Mouse (Mus musculus) lung, embryonic 15.5 days (tissue): ENCODE data around the gene Thg1l. TPM values are rescaled to one million over a fixed set of nuclear protein-coding genes. Genes with fewer than 3 reads are reported as not detected.

Experiments
- ATAC-seq: fragments of 200-750 bp; cut with Nextera tagmentation; 2 replicates; pipeline ENCODE4 v1.8.0; 2017; ENCODE audit warnings: moderate number of reproducible peaks, borderline replicate concordance; ENCODE audit not compliant: low FRiP score, low TSS enrichment; ENCODE audit errors: extremely low read depth
- H3K27ac ChIP-seq: fragments of 300-500 bp; sonication (generic); 2 replicates; pipeline ENCODE4 v1.5.1; 2015; ENCODE audit warnings: moderate library complexity, mild to moderate bottlenecking, inconsistent platforms
- H3K27me3 ChIP-seq: fragments of 300-500 bp; sonication (generic); 2 replicates; pipeline ENCODE4 v1.6.1; 2015; ENCODE audit warnings: inconsistent platforms
- H3K36me3 ChIP-seq: fragments of 300-500 bp; sonication (generic); 2 replicates; pipeline ENCODE4 v1.6.1; 2015; ENCODE audit warnings: inconsistent platforms
- H3K4me1 ChIP-seq: fragments of 300-500 bp; sonication (generic); 2 replicates; pipeline ENCODE4 v1.6.1; 2015; ENCODE audit warnings: inconsistent platforms
- H3K4me2 ChIP-seq: fragments of 300-500 bp; sonication (generic); 2 replicates; pipeline ENCODE4 v1.6.1; 2015; ENCODE audit warnings: inconsistent platforms, mild to moderate bottlenecking, moderate library complexity
- H3K4me3 ChIP-seq: fragments of 300-500 bp; sonication (generic); 2 replicates; pipeline ENCODE4 v1.5.1; 2015; ENCODE audit warnings: mild to moderate bottlenecking, inconsistent platforms
- H3K9ac ChIP-seq: fragments of 300-500 bp; sonication (generic); 2 replicates; pipeline ENCODE4 v1.6.1; 2015; ENCODE audit warnings: inconsistent platforms
- H3K9me3 ChIP-seq: fragments of 300-500 bp; sonication (generic); 2 replicates; pipeline ENCODE4 v1.6.1; 2016; ENCODE audit warnings: inconsistent platforms
- WGBS: fragments of 180-500 bp; shearing (Covaris S2); methylation state at CpG from one replicate; pipeline ENCODE4 v1.1.7; 2015; 5-methylcytosine and 5-hydroxymethylcytosine counted together
- polyA plus RNA-seq: library from polyadenylated mRNA; unstranded; fragments of >200 nt; fragmentation: Nextera tagmentation; extraction: Ambion mirVana; gene quantifications from 2 replicates; pipeline ENCODE4 v1.2.1, GENCODE M21; 2015

Gene Thg1l
- polyA plus RNA-seq, 1 experiment from 2014 or later = 12.9 TPM

DNA sequence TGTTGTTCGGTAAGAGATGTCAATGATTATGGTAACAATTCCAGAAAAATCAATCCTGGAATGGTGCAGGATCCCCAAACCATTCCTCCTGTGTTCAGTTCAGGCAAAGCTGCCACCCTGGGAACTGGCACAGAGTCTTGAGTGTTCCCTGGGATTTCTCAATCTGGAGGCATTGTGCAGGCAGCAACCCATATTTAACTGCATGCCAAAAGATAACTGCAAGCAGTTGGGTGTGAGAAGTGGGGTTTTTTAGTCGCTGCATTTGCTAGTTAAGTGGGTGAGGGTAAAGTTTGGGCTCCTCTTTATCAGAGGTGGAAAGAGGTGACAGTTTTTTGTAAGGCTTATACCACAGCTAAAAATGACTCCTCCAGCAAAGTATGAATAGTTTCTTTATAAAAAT, 7.8 kb downstream of the Thg1l start:
- Histone ChIP-seq H3K9ac (no peak overlapping the region), H3K9me3 (no peaks in the 10 kb centered on the region), H3K4me3 (no peak overlapping the region), H3K27me3 (no peaks in the 10 kb centered on the region), H3K27ac (no peak overlapping the region), H3K4me1 (peaks cover 12% of the 10 kb centered on the region), H3K4me2 (no peak overlapping the region), H3K36me3 (peaks cover 27% of the 10 kb centered on the region)
- WGBS = 76% methylated on average over 2 of the region's 2 CpGs
- no peak for ATAC-seq

DNA sequence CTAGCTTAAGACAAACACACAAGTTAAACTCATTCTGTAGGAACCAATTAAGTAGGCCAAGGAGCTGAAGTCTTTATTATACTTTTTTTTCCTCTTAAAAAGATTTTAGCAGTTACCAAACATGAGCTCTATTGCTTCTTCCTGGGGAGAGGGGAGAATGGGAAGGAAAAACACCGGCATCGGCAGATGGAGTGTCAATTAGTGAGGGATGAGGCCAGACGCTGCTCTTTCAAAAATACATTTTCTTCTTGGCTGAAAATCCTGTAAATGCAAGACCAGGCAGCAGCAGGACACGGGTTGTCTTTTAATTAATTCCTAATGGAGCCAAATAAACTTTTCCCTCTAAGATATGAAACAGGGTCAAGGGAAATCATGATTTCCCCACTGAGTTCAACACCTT, 8.5 kb downstream of the Thg1l start:
- no peak overlapping the region for H3K9ac ChIP-seq
- H3K4me3 ChIP-seq = no peak overlapping the region
- no peak for ATAC-seq
- H3K4me1 ChIP-seq = peaks cover 12% of the 10 kb centered on the region
- H3K9me3 ChIP-seq = no peaks in the 10 kb centered on the region
- no peak overlapping the region for H3K4me2 ChIP-seq
- no peaks in the 10 kb centered on the region for H3K27me3 ChIP-seq
- WGBS = 71% methylated on average over 4 of the region's 4 CpGs
- H3K27ac ChIP-seq = no peak overlapping the region
- peaks cover 22% of the 10 kb centered on the region for H3K36me3 ChIP-seq

DNA sequence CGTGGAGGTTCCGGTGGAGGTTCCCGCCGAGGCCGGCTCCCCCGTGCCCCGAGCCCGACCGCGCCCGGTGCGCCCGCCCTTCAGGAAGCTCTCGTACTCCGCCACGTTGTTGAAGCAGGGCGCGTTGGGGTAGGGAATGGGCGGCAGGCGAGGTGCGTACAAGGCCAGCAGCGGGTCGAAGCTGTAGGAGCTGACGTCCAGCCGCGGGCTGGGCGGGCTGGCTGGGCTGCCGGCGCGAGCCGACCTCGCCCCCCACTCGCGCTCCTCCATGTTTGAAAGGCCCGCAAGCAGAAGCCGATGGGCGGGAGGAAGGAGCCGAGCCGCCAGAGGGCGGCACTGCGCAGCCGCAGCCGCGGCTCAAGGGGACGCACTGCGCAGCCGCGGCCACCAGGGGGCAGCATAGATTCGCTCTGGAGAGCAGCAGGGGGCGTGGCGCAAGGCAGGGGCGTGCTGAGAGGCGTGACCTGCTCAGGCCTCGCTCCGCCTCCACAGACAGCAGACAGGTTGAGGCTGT, 10.6 kb downstream of the Thg1l start, which contains the start of gene Lsm11:
Lsm11 (minus strand) TSS at position 293 of the 514 bp plus-strand sequence.
- ATAC-seq = peak; percentile 92
- Histone ChIP-seq H3K27ac (peak within 1 kb of the TSS; percentile 48; the same call in 1 of the 2 replicates), H3K9me3 (no peaks in the 10 kb centered on the region)

DNA sequence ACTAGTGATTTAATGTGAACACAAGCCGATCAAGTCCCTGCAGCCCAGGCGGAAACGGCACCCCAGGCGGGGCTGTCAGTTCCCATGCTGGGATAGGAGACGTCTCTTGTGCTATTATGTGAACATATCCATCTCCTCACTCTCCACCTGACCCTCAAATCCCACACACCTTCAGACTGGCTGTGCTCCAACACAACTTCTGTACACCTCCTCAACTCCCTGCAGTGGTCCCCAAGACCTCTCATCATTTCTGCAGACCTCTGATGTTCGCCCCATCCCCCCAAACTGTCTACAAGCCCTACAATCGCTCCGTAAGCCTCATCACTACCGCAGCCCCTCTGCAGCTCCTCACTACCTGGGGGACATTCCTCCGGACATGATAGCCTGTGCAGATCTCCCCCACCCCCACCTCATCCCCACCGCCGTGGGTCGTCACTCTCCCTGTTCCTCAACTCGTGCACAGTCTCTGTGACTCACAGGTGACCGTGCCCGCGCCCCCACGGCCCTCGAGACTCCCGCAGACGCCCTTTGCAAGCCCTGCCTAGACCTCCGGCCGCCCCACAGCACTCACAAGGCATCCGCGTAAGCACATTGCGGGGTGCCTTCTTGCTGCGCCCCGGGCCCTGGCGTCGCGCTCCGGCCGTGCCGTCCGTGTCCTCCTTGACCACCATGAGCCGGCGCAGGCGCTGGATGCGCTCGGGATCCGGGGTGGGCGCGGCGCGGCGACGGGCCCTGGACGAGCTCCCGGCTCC, 11.2 kb downstream of the Thg1l start:
- Histone ChIP-seq H3K36me3 (0 out of 2 replicates have a peak, but pooled peaks cover 3% of the 10 kb centered on the region), H3K27me3 (no peaks in the 10 kb centered on the region), H3K4me3 (peak overlapping the region; percentile 90), H3K4me2 (peak overlapping the region; percentile 93), H3K27ac (peak overlapping the region; percentile 48; the same call in 1 of the 2 replicates), H3K9ac (peak overlapping the region; percentile 89), H3K4me1 (peaks cover 12% of the 10 kb centered on the region), H3K9me3 (no peaks in the 10 kb centered on the region)
- WGBS = under 1% methylated on average over 49 of the region's 49 CpGs
- ATAC-seq = peak; percentile 63

More for the DNA sequence above, 10.6 kb downstream of the Thg1l start, which contains the start of gene Lsm11:
- Histone ChIP-seq H3K4me2 (peak within 1 kb of the TSS; percentile 93), H3K4me1 (peaks cover 12% of the 10 kb centered on the region), H3K27me3 (no peaks in the 10 kb centered on the region), H3K9ac (peak within 1 kb of the TSS; percentile 89), H3K4me3 (peak within 1 kb of the TSS; percentile 90), H3K36me3 (peaks cover 7% of the 10 kb centered on the region; the same call in 1 of the 2 replicates)
- 1% methylated on average over 48 of the region's 55 CpGs for WGBS

DNA sequence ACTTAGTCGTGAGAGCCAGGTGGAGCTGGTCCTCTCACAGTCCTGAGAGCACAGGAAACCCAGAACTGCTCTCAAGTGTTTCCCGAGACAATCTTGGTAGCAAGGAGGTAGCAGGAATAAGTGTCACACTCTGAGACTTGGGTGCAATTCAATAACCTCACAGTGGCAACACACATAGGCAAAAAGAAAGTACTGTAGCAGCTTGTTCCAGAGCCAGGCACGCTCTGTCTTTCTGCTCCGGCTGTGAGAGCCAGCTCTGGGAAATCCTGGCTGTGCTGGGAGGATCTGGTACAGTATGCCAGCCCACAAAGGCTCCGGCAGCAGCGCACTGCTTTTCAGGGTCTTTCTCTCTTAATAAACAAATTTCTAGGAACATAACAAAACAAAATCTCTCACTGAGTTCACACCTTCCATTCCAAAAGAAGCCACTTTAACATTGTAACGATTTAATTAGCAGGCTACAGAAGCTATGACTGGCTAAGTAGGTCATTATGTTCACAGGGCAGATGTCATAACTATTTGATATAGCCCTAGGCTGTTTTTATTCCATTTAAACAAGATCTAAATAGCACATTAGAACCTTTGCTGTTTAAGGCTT, 12.1 kb downstream of the Thg1l start:
- Histone ChIP-seq H3K9ac (no peak overlapping the region), H3K27ac (no peak overlapping the region), H3K27me3 (no peaks in the 10 kb centered on the region), H3K4me2 (peak overlapping the region; percentile 93), H3K9me3 (no peaks in the 10 kb centered on the region), H3K36me3 (0 out of 2 replicates have a peak, but pooled peaks cover 3% of the 10 kb centered on the region), H3K4me1 (peaks cover 12% of the 10 kb centered on the region), H3K4me3 (peak overlapping the region; percentile 90)
- WGBS = 46% methylated on average over 7 of the region's 7 CpGs
- no peak for ATAC-seq

DNA sequence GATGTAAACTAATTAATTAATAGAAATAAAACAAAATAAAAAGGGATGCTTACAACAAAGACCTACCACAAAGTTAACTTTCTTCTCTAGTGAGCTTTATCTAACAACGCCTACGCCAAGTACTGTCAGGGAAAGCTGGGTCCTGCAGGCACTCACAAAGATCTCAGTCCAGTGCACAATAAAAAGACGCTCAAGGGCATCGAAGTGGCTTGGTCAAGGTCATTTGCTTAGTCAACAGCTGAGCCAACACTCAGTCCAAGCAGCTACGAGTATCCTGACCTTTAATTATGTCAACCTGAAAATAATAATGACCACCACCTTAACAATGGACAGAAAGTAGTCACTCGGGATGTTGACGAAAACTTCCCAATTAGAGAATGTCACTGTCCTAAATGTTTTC, 13.0 kb downstream of the Thg1l start:
- no peaks in the 10 kb centered on the region for H3K9me3 ChIP-seq
- H3K27ac ChIP-seq = no peak overlapping the region
- no peak for ATAC-seq
- no peaks in the 10 kb centered on the region for H3K27me3 ChIP-seq
- peaks cover 12% of the 10 kb centered on the region for H3K4me1 ChIP-seq
- H3K4me3 ChIP-seq = no peak overlapping the region
- no peak overlapping the region for H3K9ac ChIP-seq
- H3K4me2 ChIP-seq = no peak overlapping the region
- peaks cover 4% of the 10 kb centered on the region for H3K36me3 ChIP-seq
- WGBS = 87% methylated on average over 7 of the region's 7 CpGs

DNA sequence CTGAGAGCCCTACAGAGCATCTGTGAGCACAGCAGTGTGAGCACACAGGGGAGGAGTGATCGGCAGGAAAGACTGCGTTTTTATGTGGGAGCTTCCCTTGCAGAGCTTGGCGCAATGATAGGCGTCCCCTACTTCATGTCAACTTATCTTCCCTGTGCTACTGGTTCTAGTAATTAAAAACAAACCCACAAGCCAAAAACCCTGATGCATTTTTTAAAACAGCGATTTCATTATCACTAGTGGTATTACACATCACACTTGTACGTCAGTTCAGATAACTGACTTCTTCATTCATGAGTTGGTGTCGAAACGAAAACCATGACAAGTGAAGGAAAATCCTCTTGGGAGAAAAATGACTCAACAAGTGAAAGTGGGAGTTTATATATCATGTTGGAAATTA, 16.4 kb downstream of the Thg1l start:
- no peak for ATAC-seq
- H3K9ac ChIP-seq = no peak overlapping the region
- peaks cover 29% of the 10 kb centered on the region for H3K36me3 ChIP-seq
- peaks cover 12% of the 10 kb centered on the region for H3K4me1 ChIP-seq
- H3K4me3 ChIP-seq = no peak overlapping the region
- WGBS = 88% methylated on average over 8 of the region's 8 CpGs
- no peaks in the 10 kb centered on the region for H3K9me3 ChIP-seq
- no peaks in the 10 kb centered on the region for H3K27me3 ChIP-seq
- H3K4me2 ChIP-seq = no peak overlapping the region
- H3K27ac ChIP-seq = no peak overlapping the region

DNA sequence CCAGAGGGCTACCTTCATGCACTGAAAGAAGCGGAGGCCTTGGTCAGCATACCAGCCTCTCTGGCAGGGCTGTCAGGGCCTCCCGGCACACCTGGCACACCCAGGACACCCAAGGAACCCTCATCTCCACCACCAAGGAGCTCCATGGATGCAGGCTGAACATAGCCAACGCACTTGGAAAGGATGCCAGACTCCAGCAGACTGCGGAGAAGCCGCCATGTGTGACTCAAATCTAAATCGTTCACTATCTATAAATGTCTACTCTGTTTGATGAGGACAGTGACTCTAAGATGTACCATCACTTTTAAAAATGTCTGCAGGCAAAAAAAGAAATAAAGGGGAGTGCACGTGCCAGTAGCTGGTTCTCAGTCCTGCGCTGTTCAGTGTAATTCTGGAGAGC, 17.8 kb downstream of the Thg1l start:
- no peaks in the 10 kb centered on the region for H3K4me1 ChIP-seq
- ATAC-seq = no peak
- peaks cover 41% of the 10 kb centered on the region for H3K36me3 ChIP-seq

DNA sequence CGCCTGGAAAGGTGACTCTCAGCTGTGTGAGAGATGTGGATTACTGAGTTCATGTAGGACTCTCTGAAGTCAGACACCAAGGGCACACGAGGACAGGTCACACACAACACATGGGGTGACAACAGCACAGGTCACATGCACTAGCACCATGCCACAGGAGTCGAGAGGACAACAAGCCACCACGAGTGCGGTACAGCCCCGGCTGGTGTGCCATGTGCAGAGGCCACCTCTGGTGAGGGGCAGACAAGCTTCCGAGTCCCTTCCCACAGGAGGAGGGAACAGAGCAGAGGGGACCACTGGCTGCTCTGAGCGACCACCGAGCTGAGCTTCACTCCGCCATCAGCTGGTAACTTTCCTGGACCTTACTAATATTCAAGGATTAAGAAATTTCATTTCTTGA, 22.5 kb downstream of the Thg1l start:
- Histone ChIP-seq H3K4me1 (no peaks in the 10 kb centered on the region), H3K27ac (no peak overlapping the region), H3K9me3 (no peaks in the 10 kb centered on the region), H3K4me2 (no peak overlapping the region), H3K9ac (no peak overlapping the region), H3K4me3 (no peak overlapping the region), H3K36me3 (peaks cover 53% of the 10 kb centered on the region), H3K27me3 (no peaks in the 10 kb centered on the region)
- WGBS = 89% methylated on average over 10 of the region's 10 CpGs
- no peak for ATAC-seq

More for the DNA sequence above, 17.8 kb downstream of the Thg1l start:
- WGBS = 93% methylated on average over 8 of the region's 8 CpGs
- H3K4me2 ChIP-seq = no peak overlapping the region
- no peaks in the 10 kb centered on the region for H3K27me3 ChIP-seq
- no peak overlapping the region for H3K4me3 ChIP-seq
- H3K9me3 ChIP-seq = no peaks in the 10 kb centered on the region
- no peak overlapping the region for H3K9ac ChIP-seq
- H3K27ac ChIP-seq = no peak overlapping the region

DNA sequence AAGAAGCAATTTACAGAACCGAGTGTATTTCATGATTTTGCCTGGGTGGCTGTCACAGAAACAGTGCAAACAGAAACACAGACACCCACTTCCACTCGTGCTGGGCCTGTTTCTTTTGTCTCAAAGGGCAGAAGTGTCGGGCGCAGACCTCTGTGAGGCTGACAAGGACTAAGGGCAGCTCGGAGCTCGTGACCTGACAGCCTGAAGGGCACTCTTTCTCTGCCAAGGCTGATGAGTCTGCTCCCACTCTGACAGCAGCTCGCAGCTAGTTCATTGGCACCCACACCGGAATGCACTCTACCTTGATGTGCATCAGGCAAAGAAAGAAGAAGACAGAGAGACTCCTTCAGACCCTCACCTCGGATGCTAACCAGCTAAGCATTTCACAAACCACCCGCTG, 25.8 kb downstream of the Thg1l start:
- no peak overlapping the region for H3K4me3 ChIP-seq
- H3K27ac ChIP-seq = no peak overlapping the region
- ATAC-seq = no peak
- H3K4me2 ChIP-seq = no peak overlapping the region
- WGBS = 81% methylated on average over 10 of the region's 10 CpGs
- H3K27me3 ChIP-seq = no peaks in the 10 kb centered on the region
- H3K9me3 ChIP-seq = no peaks in the 10 kb centered on the region
- H3K9ac ChIP-seq = no peak overlapping the region
- H3K4me1 ChIP-seq = no peaks in the 10 kb centered on the region
- peaks cover 29% of the 10 kb centered on the region for H3K36me3 ChIP-seq

DNA sequence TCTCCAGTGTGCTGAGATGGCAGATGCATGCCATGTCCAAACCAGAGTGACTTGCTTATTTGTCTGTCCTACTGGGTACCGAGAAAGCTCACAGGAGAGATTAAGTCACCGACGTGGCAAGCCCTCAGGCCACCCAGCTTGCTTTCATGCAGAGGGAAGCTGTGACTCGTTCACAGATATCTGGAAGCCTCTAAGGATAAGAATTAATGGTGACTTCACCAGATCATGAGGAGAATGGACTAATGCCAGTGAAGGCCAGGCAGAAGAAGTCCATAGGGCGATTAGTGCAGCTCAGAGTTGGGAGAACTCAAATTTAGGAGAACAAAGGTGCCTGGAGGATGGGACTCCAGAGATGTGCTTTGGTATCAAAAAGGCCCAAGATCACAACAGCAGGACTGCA, 27.8 kb downstream of the Thg1l start:
- no peaks in the 10 kb centered on the region for H3K4me1 ChIP-seq
- H3K4me3 ChIP-seq = no peak overlapping the region
- H3K4me2 ChIP-seq = no peak overlapping the region
- no peaks in the 10 kb centered on the region for H3K9me3 ChIP-seq
- no peaks in the 10 kb centered on the region for H3K27me3 ChIP-seq
- no peak overlapping the region for H3K9ac ChIP-seq
- H3K27ac ChIP-seq = no peak overlapping the region
- peaks cover 11% of the 10 kb centered on the region for H3K36me3 ChIP-seq
- WGBS = 61% methylated on average over 5 of the region's 5 CpGs
- no peak for ATAC-seq

DNA sequence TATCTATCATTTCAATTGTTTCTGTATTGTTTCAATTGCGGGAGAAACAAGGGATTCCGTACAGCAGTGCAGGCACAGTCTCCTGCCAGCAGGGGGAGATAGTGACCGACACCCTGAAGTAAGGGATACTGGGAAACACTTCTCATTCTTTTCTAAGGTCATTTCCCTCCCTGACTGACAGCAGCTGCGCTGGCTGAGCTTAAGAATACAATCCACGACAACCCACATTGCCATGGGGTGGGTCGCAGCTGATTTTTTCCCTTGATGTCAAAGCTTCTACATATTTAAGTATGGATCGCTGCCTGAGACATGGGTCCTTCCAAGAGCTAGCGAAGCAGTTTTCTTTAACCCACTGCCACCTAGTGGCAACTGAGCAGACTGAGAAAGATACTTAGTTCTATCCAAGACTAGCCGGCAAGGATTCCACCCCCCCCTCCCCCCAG, 28.6 kb downstream of the Thg1l start:
- under 1% methylated on average over 9 of the region's 9 CpGs for WGBS
- Histone ChIP-seq H3K9ac (peak overlapping the region; percentile 46; the same call in 1 of the 2 replicates), H3K4me2 (peak overlapping the region; percentile 66), H3K27ac (peak overlapping the region; percentile 49; the same call in 1 of the 2 replicates), H3K27me3 (no peaks in the 10 kb centered on the region), H3K4me3 (peak overlapping the region; percentile 42), H3K4me1 (no peaks in the 10 kb centered on the region), H3K9me3 (no peaks in the 10 kb centered on the region), H3K36me3 (peaks cover 7% of the 10 kb centered on the region)
- ATAC-seq = peak; percentile 85
